ENCODE assay signal across 10 mouse cellular contexts in the genomic region with DNA sequence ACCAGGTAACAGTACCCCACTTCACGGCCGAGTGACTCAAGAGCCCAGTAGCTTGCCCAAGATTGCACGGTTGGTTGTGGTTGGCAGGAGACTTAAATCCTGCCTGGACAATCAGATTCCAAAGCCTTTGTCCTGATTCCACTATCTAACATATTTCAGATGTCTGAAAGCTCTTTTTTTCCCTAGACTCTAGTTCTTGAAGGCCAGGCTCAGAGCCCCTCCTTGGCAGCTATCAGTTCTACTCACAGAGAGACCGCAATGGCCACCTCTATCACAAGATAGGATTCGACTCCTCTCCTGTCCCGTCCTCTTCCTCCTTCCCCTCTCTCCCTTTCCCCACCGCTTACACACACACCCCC. TPM values are rescaled to one million over a fixed set of nuclear protein-coding genes. Genes with fewer than 3 reads are reported as not detected.
DNase-seq lines count a peak whose midpoint lies in the region; ATAC-seq and TF ChIP-seq lines count a peak whose summit lies in the region.
"Had no signal": no experiment of that assay in that cellular context is flagged by ENCODE, and none has a peak within 500 bp of the region (broad histone marks: within the 10 kb centered on the region; RNA-seq: fewer than 3 reads in every experiment).

No protein-coding gene starts in this region.

- no peak for TF ChIP-seq POLR2A in limb, embryonic 14.5 days (IDR thresholded peaks at IDR 0.05; ENCODE audit: borderline replicate concordance, extremely low read depth, insufficient read depth, insufficient read length)

- intact Hi-C loops in left cerebral cortex, postnatal 14 days (cut with DNase I) = no loop called here

- H3K36me3 ChIP-seq in hindbrain, embryonic 10.5 days = peaks cover 96% of the 10 kb centered on the region
- peaks cover 10% of the 10 kb centered on the region for H3K36me3 ChIP-seq in hindbrain, embryonic 11.5 days (ENCODE audit: control insufficient read depth, insufficient read depth, low read length)
- H3K36me3 ChIP-seq in limb, embryonic 14.5 days (ENCODE audit: control insufficient read depth, insufficient read depth, low read length) = peaks cover 76% of the 10 kb centered on the region

- no peaks in the 10 kb centered on the region for H3K27me3 ChIP-seq in hindbrain, embryonic 10.5 days (ENCODE audit: insufficient read depth, poor library complexity, severe bottlenecking)
- no peaks in the 10 kb centered on the region for H3K27me3 ChIP-seq in hindbrain, embryonic 11.5 days (ENCODE audit: control insufficient read depth, insufficient read depth, low read length)
- no peaks in the 10 kb centered on the region for H3K27me3 ChIP-seq in limb, embryonic 14.5 days (ENCODE audit: control insufficient read depth, insufficient read depth, low read length)

- no peak for DNase-seq in hindbrain, embryonic 10.5 days (ENCODE audit: low spot score)
- DNase-seq in hindbrain, embryonic 11.5 days (ENCODE audit: low spot score) = no peak
- DNase-seq in 3T3-L1 (ENCODE audit: low read depth, low spot score) = peak; percentile 32
- DNase-seq in limb, embryonic 14.5 days (ENCODE audit: low spot score) = no peak
- no peak for DNase-seq in left cerebral cortex, postnatal 14 days (ENCODE audit: low spot score in 2 of 2)
- no peak for DNase-seq in cerebellum, postnatal 4 days (ENCODE audit: low spot score in 2 of 2)
- DNase-seq in spleen, postnatal 4 days (ENCODE audit: low spot score in 2 of 2) = no peak
- DNase-seq: spleen, adult 18-20 months had no signal

- peaks cover 30% of the 10 kb centered on the region for H3K4me1 ChIP-seq in hindbrain, embryonic 10.5 days (replicated peaks)
- H3K4me1 ChIP-seq in hindbrain, embryonic 11.5 days (replicated peaks; ENCODE audit: control insufficient read depth, insufficient read depth, low read length) = no peaks in the 10 kb centered on the region; the same call in 1 of the 2 replicates
- H3K4me1 ChIP-seq in brown adipose tissue, adult 24 weeks (ENCODE audit: control insufficient read depth, insufficient read depth, insufficient read length, low read length) = peaks cover 26% of the 10 kb centered on the region
- H3K4me1 ChIP-seq in limb, embryonic 14.5 days (ENCODE audit: control insufficient read depth, insufficient read depth, low read length) = peaks cover 20% of the 10 kb centered on the region

- H3K4me2 ChIP-seq in hindbrain, embryonic 11.5 days (replicated peaks; ENCODE audit: low read depth, low read length) = no peak overlapping the region
- peak overlapping the region; percentile 42 for H3K4me2 ChIP-seq in limb, embryonic 14.5 days (replicated peaks; ENCODE audit: low read depth, low read length, severe bottlenecking)

- H3K9ac ChIP-seq in hindbrain, embryonic 11.5 days (ENCODE audit: low read depth, low read length) = no peak overlapping the region
- H3K9ac ChIP-seq in limb, embryonic 14.5 days (ENCODE audit: low read depth, low read length, severe bottlenecking) = peak overlapping the region; percentile 36; the same call in 1 of the 2 replicates

- peak overlapping the region; percentile 16; the same call in 1 of the 2 replicates for H3K4me3 ChIP-seq in hindbrain, embryonic 10.5 days
- H3K4me3 ChIP-seq in hindbrain, embryonic 11.5 days (ENCODE audit: low read depth, low read length) = no peak overlapping the region; the same call in 1 of the 2 replicates
- H3K4me3 ChIP-seq in brown adipose tissue, adult 24 weeks (ENCODE audit: insufficient read depth, low read depth, low read length) = peak overlapping the region; percentile 43
- no peak overlapping the region; the same call in 1 of the 2 replicates for H3K4me3 ChIP-seq in limb, embryonic 14.5 days (replicated peaks; ENCODE audit: low read length)

- WGBS in hindbrain, embryonic 10.5 days = 76% methylated on average over 7 of the region's 7 CpGs
- WGBS in hindbrain, embryonic 11.5 days = 85% methylated on average over 7 of the region's 7 CpGs
- 77% methylated on average over 7 of the region's 7 CpGs for WGBS in limb, embryonic 14.5 days

- H3K27ac ChIP-seq in hindbrain, embryonic 10.5 days = 0 out of 2 replicates have a peak overlapping the region, but pooled peaks have one; percentile 13
- no peak overlapping the region for H3K27ac ChIP-seq in hindbrain, embryonic 11.5 days (ENCODE audit: low read depth, low read length)
- peak overlapping the region; percentile 32 for H3K27ac ChIP-seq in brown adipose tissue, adult 24 weeks (replicated peaks; ENCODE audit: low read depth, low read length)
- 0 out of 2 replicates have a peak overlapping the region, but pooled peaks have one; percentile 33 for H3K27ac ChIP-seq in limb, embryonic 14.5 days (replicated peaks; ENCODE audit: low read depth, low read length)

- ATAC-seq in hindbrain, embryonic 11.5 days (ENCODE audit: low FRiP score) = no peak
- ATAC-seq in limb, embryonic 14.5 days (ENCODE audit: low FRiP score, low read depth) = no peak

- no peaks in the 10 kb centered on the region for H3K9me3 ChIP-seq in hindbrain, embryonic 10.5 days
- H3K9me3 ChIP-seq in hindbrain, embryonic 11.5 days (ENCODE audit: control insufficient read depth, low read length) = no peaks in the 10 kb centered on the region
- H3K9me3 ChIP-seq in limb, embryonic 14.5 days (ENCODE audit: control insufficient read depth, low read length) = no peaks in the 10 kb centered on the region

RNA-seq across cellular contexts. Expression of gene Adcy6, which starts 8.1 kb away (rescaled TPM):
- 11.6 and 12.0 TPM in 2 replicates for polyA plus RNA-seq in hindbrain, embryonic 10.5 days (2016; fragmentation: Nextera tagmentation; extraction: Ambion mirVana)
- 12.4 and 17.3 TPM in 2 replicates for polyA plus RNA-seq in hindbrain, embryonic 11.5 days (2014; fragmentation: Nextera tagmentation; extraction: Ambion mirVana)
- polyA plus RNA-seq in brown adipose tissue, adult 24 weeks (2012; ENCODE audit: insufficient read depth, insufficient read length, missing spikeins) = 37.3 and 42.5 TPM in 2 replicates
- 74.0 and 82.0 TPM in 2 replicates for polyA plus RNA-seq in limb, embryonic 14.5 days (2012; rRNA removed)
- 14.3 and 16.2 TPM in 2 replicates for polyA plus RNA-seq in limb, embryonic 14.5 days (2014; fragmentation: Nextera tagmentation; extraction: Ambion mirVana)
- 10 to 100 TPM; 47.8 to 50.2 TPM for total RNA-seq in left cerebral cortex, postnatal 14 days (2021)

RNA-seq across cellular contexts. Expression of gene Cacnb3, which starts 28.8 kb away (rescaled TPM):
- polyA plus RNA-seq in hindbrain, embryonic 10.5 days (2016; fragmentation: Nextera tagmentation; extraction: Ambion mirVana) = 38.8 and 58.6 TPM in 2 replicates
- 41.3 and 42.9 TPM in 2 replicates for polyA plus RNA-seq in hindbrain, embryonic 11.5 days (2014; fragmentation: Nextera tagmentation; extraction: Ambion mirVana)
- polyA plus RNA-seq in brown adipose tissue, adult 24 weeks (2012; ENCODE audit: insufficient read depth, insufficient read length, missing spikeins) = 0.46 and 0.95 TPM in 2 replicates
- 75.2 and 105 TPM in 2 replicates for polyA plus RNA-seq in limb, embryonic 14.5 days (2012; rRNA removed)
- 33.9 and 40.8 TPM in 2 replicates for polyA plus RNA-seq in limb, embryonic 14.5 days (2014; fragmentation: Nextera tagmentation; extraction: Ambion mirVana)
- total RNA-seq in left cerebral cortex, postnatal 14 days (2021) = 100 to 1,000 TPM; 217 to 244 TPM

RNA-seq across cellular contexts. Expression of gene 4930415O20Rik, which starts 31.0 kb away (rescaled TPM):
- polyA plus RNA-seq in hindbrain, embryonic 10.5 days (2016; fragmentation: Nextera tagmentation; extraction: Ambion mirVana) = not detected in 2 replicates
- not detected in 2 replicates for polyA plus RNA-seq in hindbrain, embryonic 11.5 days (2014; fragmentation: Nextera tagmentation; extraction: Ambion mirVana)
- polyA plus RNA-seq in brown adipose tissue, adult 24 weeks (2012; ENCODE audit: insufficient read depth, insufficient read length, missing spikeins) = 5.1 and 14.0 TPM in 2 replicates
- not detected in 2 replicates for polyA plus RNA-seq in limb, embryonic 14.5 days (2012; rRNA removed)
- polyA plus RNA-seq in limb, embryonic 14.5 days (2014; fragmentation: Nextera tagmentation; extraction: Ambion mirVana) = 0.37 TPM in 1 of 2 replicates, not detected in the other
- not detected for total RNA-seq in left cerebral cortex, postnatal 14 days (2021)
- total RNA-seq: ES-E14 had no signal

RNA-seq across cellular contexts. Expression of gene Ccnt1, which starts 31.1 kb away (rescaled TPM):
- polyA plus RNA-seq in hindbrain, embryonic 10.5 days (2016; fragmentation: Nextera tagmentation; extraction: Ambion mirVana) = 53.7 and 57.6 TPM in 2 replicates
- 63.8 and 67.8 TPM in 2 replicates for polyA plus RNA-seq in hindbrain, embryonic 11.5 days (2014; fragmentation: Nextera tagmentation; extraction: Ambion mirVana)
- 16.4 and 18.1 TPM in 2 replicates for polyA plus RNA-seq in brown adipose tissue, adult 24 weeks (2012; ENCODE audit: insufficient read depth, insufficient read length, missing spikeins)
- 19.4 and 21.6 TPM in 2 replicates for polyA plus RNA-seq in limb, embryonic 14.5 days (2012; rRNA removed)
- polyA plus RNA-seq in limb, embryonic 14.5 days (2014; fragmentation: Nextera tagmentation; extraction: Ambion mirVana) = 45.3 and 53.4 TPM in 2 replicates
- total RNA-seq in left cerebral cortex, postnatal 14 days (2021) = 10 to 100 TPM; 40.5 to 45.3 TPM

Comparison
In these comparisons a context has a peak if more than half of its experiments do, and no peak if none do; other contexts are left out.
1. H3K4me3 ChIP-seq: peak in hindbrain, embryonic 10.5 days (single experiment) and brown adipose tissue, adult 24 weeks (single experiment); none in hindbrain, embryonic 11.5 days (single experiment) and limb, embryonic 14.5 days (single experiment).
2. RNA of gene Cacnb3, which starts 28.8 kb away (polyA plus RNA-seq): 33.9 to 105 TPM in limb, embryonic 14.5 days, 38.8 to 58.6 TPM in hindbrain, embryonic 10.5 days and 41.3 to 42.9 TPM in hindbrain, embryonic 11.5 days; 0.46 to 0.95 TPM in brown adipose tissue, adult 24 weeks; every median in the first group is over 10 times any median in the second.